Mouse (Mus musculus): ENCODE results near the gene Arpin.

Gene Arpin

DNA sequence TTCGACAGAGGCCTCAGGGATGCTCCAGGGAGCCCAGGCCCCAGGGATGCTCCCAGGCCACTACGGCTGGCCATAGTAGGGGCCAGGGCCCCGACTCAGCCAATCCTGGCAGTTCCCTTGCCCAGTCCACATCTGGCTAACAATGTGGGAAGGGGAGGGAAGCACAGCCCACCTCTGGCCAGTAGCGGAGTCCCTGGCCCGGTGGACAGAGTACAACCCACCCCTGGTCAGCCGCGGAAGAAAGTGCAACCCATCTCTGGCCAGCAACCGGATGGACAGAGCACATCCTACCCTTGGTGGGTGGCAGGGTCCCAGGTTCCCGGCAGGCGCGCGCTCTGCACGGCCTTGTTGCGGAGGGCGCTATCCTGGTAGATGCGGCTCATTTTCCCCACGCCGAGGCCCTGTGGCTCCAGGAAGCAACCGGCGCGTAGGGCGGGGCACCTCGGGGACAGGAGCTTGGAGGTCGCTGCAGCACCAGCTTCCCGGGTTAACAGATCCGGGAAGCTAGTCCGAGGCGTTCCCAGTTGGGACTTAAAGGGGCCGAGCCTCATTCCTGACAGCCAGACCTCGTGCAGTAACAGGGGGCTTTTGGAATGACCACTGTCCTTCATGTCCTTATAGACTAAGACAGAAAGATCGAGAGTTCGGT lies at the start of gene Arpin:
Arpin (minus strand) TSS at position 498 of the 649 bp plus-strand sequence.
- peak; percentile 59 to 80 for DNase-seq (ENCODE audit: low spot score in 2 of 2)

DNA sequence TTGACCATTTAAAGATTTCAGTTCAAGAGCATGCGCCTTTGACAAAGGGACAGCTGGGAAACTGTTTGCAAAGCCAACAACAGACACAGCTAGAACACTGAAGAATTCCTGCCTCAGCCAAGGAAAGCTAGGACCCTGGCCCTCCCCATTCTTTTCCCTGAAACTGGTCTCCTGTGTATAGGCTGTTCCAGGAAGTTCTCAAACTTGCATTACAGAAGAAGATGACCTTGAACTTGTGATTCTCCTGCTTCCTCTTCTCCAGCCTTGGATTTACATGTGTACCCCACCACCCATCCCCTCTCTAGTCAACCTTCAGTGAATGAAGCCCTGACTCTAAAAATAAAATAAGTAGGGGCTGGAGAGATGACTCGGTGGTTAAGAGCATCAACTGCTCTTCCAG lies 40.2 kb upstream of the Arpin start:
- DNase-seq (ENCODE audit: low spot score in 2 of 2) = no peak

DNA sequence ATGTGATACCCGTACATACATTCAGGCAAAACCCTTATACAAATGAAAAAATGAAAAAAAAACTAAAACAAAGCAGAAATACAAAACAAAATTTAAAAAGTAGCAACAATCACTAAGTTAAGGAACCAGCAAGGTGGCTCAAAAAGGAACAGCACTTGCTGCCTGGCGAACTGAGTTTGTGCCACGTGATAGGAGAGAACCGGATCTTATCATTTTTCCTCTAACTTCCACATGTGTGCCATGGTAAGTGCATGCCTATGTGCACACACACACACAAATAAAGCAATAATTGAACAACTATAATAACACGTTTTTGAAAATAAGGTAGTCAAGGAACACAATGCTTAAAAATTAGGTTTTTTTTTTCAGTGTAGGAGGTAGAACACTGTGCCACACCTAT lies 37.0 kb upstream of the Arpin start:
- DNase-seq (ENCODE audit: low spot score in 2 of 2) = no peak

DNA sequence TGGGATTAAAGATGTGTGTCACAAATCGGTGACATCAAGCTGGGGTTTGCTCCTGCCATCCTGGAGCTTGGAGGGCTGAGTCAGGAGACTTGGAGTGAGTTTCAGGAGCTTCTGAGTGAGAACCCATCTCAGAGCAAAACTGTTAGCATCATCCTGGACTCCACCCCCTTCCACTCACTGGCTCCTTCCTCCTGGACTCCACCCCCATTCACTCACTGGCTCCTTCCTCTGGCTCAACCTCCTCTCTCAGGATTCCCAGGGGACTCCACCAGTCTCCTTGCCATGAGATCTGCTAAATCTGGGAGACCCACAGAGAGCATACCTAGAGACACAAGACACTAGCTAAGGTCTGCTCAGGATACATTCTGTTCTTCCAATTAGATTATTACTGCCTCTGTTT lies 35.2 kb upstream of the Arpin start:
- DNase-seq (ENCODE audit: low spot score in 2 of 2) = no peak

DNA sequence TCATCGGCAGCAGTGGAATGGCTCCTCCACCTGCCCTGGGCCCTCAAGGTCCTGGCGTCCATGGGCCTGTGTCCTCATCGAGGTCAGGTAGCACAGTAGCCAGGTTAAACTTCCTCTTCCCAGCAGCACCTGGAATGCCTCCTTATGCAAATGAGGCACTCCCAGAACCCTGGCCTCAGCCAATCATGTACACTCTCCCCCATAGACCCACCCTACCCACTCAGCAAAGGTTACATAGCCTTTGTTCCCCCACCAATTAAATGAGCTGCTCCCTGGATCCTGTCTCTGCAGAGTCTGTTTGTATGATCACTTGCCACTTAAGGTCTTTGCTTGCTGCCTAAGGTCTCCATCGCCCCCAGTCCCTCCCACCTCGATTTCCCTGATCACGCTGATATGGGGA lies 33.2 kb upstream of the Arpin start:
- no peak for DNase-seq (ENCODE audit: low spot score in 2 of 2)

DNA sequence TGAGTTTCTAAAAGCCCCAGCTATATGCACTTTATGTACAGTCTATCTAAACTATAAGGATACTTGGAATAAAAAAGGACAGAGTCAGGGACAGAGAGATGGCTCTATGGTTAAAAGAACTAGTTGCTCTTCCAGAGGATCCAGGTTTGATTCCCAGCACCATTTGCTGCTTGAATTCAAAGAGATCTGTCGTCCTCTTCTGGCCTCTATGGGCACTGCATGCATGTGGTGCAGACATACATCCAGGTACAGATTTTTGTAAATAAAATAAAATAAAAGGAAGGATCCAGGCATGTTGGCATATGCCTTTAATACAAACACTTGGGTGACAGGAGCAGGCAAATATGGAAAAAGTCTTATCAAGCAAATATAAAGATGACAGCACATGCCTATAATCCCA lies 26.4 kb upstream of the Arpin start:
- DNase-seq (ENCODE audit: low spot score in 2 of 2) = no peak

DNA sequence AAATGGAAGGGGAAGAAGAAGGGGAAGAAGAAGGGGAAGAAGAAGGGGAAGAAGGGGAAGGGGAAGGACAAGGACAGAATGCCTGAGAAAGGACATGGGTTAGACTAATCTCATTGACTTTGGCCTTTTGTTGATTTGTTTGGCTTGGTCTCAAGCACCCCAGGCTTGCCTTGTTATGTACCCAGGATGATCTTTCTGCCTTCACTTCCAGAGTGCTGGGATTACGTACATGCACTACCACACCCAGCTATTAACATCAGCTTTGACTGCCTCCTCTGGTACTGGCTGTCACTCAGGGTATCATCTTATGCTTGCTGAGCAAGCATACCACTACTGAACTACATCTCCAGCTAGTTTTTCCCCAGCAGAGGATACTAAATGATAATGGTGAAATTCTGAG lies 21.0 kb upstream of the Arpin start:
- DNase-seq (ENCODE audit: low spot score in 2 of 2) = no peak

DNA sequence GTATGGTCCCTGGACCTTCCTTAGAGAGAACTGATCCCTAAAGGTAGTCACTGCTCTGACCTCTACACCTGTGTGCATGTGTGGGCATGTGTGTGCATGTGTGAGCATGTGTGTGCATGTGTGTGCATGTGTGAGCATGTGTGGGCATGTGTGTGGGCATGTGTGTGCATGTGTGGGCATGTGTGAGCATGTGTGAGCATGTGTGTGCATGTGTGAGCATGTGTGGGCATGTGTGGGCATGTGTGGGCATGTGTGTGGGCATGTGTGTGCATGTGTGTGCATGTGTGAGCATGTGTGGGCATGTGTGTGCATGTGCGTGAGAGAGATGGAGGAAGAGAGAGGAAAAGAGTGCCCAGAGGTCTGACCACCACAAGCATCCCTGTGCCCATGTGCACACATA lies 19.7 kb upstream of the Arpin start:
- DNase-seq (ENCODE audit: low spot score in 2 of 2) = no peak

DNA sequence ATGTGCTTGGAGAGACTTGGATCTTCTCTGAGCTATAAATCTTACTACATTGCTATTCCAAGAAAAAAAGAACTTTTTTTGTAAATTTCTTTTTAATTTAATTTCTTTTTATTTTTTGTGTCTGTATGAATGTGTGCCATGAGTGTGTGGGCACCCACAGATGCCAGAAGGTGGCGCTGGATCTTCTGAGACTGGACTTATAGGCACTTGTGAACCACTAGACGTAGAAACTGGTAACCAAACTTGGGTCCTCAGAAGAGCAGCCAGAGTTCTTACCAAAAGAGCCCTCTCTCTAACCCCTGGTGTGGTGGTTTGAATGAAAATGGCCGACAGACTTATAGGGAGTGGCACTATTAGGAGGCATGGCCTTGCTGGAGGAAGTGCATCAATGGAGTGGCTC lies 15.9 kb upstream of the Arpin start:
- no peak for DNase-seq (ENCODE audit: low spot score in 2 of 2)

DNA sequence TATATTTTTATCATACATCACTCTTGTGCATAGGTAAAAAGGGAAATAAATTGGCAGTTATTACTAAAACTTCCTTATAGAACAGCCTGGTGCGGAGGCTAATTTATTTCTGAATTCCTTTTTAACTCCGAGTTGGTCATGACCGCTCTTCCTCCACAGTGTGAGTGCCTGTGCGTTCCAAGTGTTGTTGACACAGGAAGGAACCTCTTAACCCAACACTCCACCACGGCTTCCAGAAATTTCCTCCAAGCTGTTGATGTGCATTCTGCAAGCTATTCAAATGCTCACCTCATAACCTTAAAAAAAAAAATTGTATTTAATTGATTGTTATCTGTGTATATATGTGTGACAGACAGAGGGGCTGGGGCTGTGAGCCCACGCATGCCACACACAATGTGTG lies 15.1 kb upstream of the Arpin start:
- no peak for DNase-seq (ENCODE audit: low spot score in 2 of 2)

DNA sequence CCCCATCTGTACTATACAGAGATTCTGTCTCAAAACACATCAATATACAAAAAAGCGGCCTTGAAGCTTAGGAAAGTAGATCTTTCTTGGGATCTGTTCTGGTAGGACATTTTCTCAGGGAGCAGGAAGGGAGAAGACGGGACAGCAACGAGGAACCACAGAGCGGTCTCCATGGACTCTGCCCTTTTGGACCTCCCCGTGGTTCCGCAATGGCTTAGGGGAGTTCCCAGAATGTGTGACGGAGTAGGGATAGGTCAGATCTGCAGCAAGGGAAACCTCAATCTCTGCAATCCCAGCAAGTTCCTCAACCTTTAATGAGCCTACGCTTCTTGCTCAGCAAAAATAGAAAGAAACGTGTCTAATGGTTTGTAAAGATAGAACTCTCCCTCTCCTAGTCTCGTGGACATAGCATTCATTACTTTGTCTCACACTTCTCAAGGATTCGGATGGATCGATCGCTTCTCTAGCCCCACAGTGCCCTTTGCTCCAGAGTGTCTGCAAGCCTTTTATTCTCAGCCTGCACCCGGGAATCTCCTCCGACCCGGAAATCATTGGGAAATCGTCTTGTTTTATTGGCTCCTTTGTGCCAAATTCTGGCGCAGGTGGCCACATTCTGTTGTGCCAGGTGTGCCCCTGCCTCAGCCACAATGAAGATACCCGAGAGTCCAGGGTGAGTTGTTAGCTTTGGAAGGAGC lies 499 bp upstream of the Arpin start:
- DNase-seq (ENCODE audit: low spot score in 2 of 2) = peak; percentile 45 to 58

DNA sequence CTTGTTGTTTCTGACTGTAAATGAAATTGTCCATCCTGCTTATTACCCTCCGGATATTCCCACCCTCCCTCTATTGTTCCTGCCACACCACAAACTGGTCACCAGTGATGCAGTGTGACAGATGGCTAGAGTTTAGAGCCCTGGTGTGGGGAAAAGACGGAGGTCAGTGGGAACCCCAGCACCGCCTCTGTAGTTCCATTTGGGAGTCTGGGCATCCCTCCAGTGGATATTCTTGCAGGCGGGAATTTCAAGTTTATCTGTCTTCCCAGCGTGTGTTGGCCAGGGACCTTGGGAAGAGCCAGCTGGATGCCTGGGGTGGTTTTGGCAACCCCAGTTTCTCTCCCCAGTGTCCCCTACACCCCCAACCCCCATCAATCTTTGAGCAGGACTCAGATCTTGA lies 698 bp downstream of the Arpin start:
- no peak for DNase-seq (ENCODE audit: low spot score in 2 of 2)

DNA sequence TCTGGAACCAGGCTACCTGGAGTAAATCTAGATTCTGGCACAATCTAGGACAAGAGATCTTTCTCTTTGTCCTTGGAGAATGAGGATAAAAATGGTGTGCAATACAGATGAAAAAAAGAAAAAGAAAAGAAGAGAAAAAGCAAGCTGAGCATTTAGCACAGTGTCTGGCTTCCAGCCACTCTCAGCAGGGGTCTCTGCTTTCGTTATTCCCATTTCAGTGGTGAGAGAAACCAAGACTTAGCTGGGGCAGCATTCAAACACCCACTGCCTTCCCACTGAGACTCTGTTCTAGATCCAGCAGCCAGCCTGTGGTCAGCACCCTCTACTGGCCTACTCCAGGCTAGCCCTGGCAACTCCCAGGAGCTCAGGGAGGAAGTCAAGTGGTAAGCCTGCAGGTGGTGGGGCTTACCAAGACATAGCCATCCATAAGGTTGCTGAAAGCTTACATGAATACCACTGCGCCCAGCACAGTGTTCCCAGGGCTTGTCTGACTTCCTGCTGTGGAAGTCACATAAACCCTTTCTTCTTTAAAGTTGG lies 6.6 kb downstream of the Arpin start:
- DNase-seq (ENCODE audit: low spot score in 2 of 2) = no peak

DNA sequence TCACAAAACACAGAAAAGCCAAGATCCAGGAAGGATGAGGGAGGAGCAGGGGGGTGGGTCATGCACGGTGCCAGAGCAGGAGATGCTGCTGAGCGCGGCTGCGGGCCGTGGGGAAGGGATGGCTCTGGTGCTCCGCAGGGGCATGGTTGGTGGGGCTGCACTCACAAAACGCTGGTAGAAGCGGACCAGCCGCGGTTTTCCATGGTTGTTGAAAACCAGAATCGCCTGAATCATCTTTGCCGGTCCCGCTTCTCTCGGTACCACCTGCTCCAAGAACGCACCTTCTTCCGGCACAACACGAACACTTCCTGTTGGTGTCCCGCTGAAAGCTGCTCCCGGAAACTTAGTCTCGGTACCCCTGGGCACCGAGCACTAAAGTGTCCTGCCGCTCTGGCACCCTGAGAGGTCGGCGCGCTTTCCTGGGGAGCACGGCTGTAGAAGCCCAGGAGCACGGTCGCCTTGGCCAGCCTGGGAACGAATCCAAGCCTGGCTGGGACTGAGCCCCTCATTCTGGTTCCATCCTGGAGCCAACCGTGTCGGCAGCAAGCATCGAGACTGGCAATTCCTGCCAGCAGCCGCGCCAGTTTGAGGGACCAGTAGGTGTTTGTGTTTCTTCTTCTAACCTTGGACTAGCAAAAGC lies 14.7 kb downstream of the Arpin start, which contains the start of gene Ap3s2:
Ap3s2 (minus strand) TSS at position 306 of the 640 bp plus-strand sequence.
- peak; percentile 86 to 88 for DNase-seq (ENCODE audit: low spot score in 2 of 2)

DNA sequence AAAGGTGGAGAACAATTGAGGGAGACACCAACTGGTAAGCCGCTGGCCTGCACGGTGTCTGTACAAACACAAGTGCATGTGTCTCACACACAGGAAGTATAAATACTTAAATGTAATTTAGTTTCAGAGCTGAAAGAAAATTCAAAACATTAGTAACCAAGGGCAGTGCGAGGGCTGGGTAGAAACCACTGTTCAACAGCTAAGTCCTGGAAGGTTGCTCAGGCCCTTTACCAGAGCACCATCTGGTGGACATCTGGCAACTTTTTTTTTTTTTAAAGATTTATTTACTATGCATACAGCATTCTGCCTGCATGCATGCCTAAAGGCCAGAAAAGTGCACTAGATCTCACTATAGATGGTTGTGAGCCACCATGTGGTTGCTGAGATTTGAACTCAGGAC lies 20.6 kb downstream of the Arpin start:
- no peak for DNase-seq (ENCODE audit: low spot score in 2 of 2)

DNA sequence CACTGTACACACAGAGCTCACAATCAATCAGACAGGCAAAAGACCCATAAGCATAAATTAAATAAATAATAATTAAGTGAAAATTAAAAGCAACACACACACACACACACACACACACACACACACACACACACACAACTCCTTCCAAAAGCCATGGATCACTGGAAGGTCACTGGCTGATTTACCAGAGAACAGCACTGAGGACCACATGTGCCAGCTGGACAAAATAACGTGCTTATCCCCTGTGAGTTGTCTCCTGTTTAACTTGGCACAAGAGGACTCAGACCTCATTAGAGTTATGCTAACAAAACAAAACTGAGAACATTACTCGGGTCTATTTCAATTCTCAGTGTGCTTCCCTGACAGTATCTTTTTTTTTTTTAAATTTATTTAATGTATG lies 27.8 kb downstream of the Arpin start:
- DNase-seq (ENCODE audit: low spot score in 2 of 2) = peak in 1 of 2 experiments; percentile 32

DNA sequence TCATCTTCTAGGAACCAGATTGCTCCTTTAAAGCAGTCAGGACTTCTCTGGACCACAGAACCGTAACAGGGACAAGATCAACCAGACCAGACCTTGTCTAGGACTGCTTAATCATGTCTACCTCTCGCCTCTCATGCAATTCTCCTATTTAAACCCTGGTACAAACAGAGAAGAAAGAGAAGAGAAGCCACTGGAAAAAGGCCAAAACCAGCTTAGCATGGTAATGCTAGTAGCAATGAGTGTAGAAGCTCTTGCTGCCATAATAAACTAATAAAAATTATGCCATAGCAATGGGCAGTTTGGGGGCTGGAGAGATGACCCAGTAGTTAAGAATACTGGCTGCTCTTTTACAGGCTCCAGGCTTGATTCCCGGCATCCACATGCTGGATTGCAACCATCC lies 28.2 kb downstream of the Arpin start:
- no peak for DNase-seq (ENCODE audit: low spot score in 2 of 2)

DNA sequence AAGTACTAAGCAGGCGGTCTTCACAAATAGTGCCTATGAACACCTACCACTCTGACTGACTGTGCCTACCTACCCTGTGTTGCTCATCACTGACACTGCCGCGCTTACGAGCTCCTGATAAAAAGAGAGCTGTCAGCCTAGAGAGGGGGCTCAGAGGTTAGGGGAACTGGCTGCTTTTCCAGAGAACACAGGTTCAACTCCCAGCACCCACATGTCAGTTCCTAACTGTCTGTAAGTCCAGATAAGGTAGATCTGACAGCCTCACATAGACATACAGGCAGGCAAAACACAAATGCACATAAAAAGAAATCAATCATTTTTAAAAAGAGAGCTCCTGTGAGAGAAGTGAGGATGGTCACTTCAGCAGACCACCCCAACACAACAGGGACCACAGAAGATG lies 30.0 kb downstream of the Arpin start:
- no peak for DNase-seq (ENCODE audit: low spot score in 2 of 2)

DNA sequence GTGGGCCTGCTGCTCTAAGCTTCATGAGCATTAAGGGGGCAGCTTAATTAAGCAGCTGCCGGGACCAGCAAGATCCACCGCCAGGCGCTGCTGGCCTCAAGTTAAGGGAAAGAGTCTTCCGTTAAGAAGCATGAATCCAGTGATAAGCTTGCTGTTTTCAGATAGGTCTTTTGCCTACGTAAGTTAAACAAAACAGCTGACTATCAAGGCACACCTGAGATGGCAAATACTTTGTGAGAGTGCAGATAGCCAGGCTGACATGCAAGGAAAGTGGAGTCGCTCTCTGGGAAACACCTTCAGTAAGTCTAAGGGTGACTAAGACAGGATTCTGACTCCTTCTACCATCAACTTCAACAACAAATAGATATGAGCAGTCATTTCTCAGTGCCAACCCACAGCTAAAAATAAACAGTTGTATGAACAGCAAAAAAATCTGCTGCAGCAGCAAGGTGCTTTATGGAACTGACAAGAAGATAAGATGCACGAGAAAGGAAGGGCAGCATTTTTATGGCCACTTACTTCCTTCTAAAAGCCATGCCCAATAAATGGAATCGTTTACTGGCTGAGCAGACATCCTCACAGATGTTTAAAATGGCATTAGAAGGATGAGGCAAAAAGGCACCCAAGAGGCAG lies 31.9 kb downstream of the Arpin start:
- no peak for DNase-seq (ENCODE audit: low spot score in 2 of 2)

DNA sequence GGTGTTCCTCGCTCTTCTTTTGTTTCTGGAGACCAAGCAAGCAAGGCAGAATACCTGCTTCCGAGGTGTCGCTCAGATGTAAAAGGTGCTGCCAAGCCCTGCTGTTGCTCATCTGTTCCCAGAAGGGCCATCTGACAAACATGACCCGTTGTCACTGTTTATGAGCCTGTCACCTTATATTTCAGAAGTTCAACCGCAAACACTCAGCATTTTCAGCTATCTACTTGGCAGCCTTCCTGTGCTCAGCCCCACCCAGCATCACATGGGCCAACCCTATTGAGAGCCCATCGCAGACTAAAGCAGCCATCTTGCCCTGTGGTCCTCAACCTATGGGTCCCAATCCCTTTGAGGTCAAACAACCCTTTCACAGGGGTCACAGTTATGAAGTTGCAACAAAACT lies 34.4 kb downstream of the Arpin start:
- no peak for DNase-seq (ENCODE audit: low spot score in 2 of 2)

DNA sequence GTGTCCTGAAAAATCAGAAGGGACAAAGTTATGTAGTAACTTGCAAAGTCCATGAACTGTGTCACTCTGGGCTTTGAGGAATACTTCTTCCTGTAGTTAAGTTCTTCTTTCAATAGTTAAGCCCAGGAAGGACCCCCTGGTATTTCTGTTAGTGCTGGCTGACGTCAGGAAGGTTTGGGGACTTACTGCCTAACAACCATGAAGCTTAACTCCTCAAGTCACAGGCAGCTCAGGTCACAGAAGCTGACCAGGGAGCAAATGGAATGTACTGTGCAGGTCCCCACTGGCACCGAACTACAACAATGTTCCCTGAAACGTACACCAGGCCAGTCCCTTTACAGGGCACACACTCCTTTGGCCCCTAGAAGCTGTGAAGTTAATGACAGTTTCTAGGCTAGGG lies 39.9 kb downstream of the Arpin start:
- DNase-seq (ENCODE audit: low spot score in 2 of 2) = no peak

DNA sequence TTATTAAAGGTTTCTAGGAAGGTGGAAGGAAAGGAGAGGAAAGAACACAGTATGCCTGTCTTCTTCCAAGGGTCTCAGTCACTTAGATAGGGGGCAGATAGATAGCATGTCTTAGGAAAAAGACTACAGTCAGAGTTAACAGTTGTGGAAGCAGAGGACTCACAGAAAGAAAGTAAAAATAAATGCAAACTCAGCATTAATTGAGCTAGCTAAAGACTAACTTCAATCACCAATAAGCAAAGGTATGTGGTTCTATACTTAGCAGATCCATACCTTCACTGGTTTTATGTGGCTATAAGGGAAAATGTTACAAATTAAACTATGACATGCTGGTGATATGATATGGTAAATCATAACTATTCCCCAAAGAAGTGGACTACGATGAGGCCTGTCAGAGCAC lies 40.4 kb downstream of the Arpin start:
- DNase-seq (ENCODE audit: low spot score in 2 of 2) = no peak
